Mouse (Mus musculus): ENCODE results near the gene Tmcc3.

DNA sequence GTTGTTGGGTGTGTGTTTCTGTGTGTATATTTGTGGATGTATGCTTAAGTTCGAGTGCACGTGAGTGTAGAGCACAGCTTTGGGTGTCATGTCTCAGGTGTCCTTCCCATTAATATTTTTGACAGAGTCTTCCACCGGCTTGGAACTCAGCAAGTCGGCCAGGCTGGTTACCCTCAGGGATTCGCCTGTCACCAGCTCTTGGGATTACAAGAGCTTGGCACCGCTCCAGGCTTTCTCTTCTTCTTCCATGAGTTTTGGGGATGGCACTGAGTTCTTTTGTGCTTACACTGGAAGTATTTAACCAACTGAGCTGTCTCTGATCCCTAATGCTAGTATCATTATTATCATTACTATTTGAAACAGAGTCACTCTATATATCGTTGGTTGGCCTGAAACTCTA is 29.0 kb upstream of the Tmcc3 start:
- TF ChIP-seq POU5F1 (IDR thresholded peaks at IDR 0.05; ENCODE audit: borderline replicate concordance, low read length) = no peak
- TF ChIP-seq CTCF (conservative IDR thresholded peaks at IDR 0.05; ENCODE audit: low read length) = no peak
